Mouse (Mus musculus) heart, embryonic 13.5 days (tissue): Measurements from ENCODE around the gene Cmah. TPM values are rescaled to one million over a fixed set of nuclear protein-coding genes. Genes with fewer than 3 reads are reported as not detected.

Experiments
- ATAC-seq: fragments of 200-750 bp; cut with Nextera tagmentation; 2 replicates; pipeline ENCODE4 v1.8.0; 2017; ENCODE audit warnings: moderate TSS enrichment; ENCODE audit not compliant: insufficient number of reproducible peaks, low FRiP score, low TSS enrichment; ENCODE audit errors: extremely low read depth
- H3K27ac ChIP-seq: fragments of 300-500 bp; sonication (generic); replicated peaks from 2 replicates; pipeline ENCODE4 v1.5.1; 2015; ENCODE audit warnings: moderate library complexity, mild to moderate bottlenecking, inconsistent platforms
- H3K27me3 ChIP-seq: fragments of 300-500 bp; sonication (generic); replicated peaks from 2 replicates; pipeline ENCODE4 v1.6.1; 2015; ENCODE audit warnings: mild to moderate bottlenecking, inconsistent platforms
- H3K36me3 ChIP-seq: fragments of 300-500 bp; sonication (generic); 2 replicates; pipeline ENCODE4 v1.6.1; 2015; ENCODE audit warnings: mild to moderate bottlenecking, inconsistent platforms
- H3K4me1 ChIP-seq: fragments of 300-500 bp; sonication (generic); 2 replicates; pipeline ENCODE4 v1.6.1; 2015; ENCODE audit warnings: inconsistent platforms
- H3K4me2 ChIP-seq: fragments of 300-500 bp; sonication (generic); 2 replicates; pipeline ENCODE4 v1.6.1; 2015; ENCODE audit warnings: inconsistent platforms, mild to moderate bottlenecking, moderate library complexity
- H3K4me3 ChIP-seq: fragments of 300-500 bp; sonication (generic); 2 replicates; pipeline ENCODE4 v1.5.1; 2015; ENCODE audit warnings: moderate library complexity, mild to moderate bottlenecking, inconsistent platforms
- H3K9ac ChIP-seq: fragments of 300-500 bp; sonication (generic); 2 replicates; pipeline ENCODE4 v1.6.1; 2015; ENCODE audit warnings: inconsistent platforms, mild to moderate bottlenecking, moderate library complexity
- H3K9me3 ChIP-seq: fragments of 300-500 bp; sonication (generic); 2 replicates; pipeline ENCODE4 v1.6.1; 2016; ENCODE audit warnings: inconsistent platforms
- WGBS: fragments of 180-500 bp; shearing (Covaris S2); methylation state at CpG from one replicate; pipeline ENCODE4 v1.1.7; 2015; ENCODE audit warnings: mixed read lengths; 5-methylcytosine and 5-hydroxymethylcytosine counted together
- polyA plus RNA-seq: library from polyadenylated mRNA; unstranded; fragments of >200 nt; fragmentation: Nextera tagmentation; extraction: Ambion mirVana; gene quantifications from 2 replicates; pipeline ENCODE4 v1.2.1, GENCODE M21; 2015

Cmah gene
- 0.27 and 0.37 TPM in 2 replicates for polyA plus RNA-seq

DNA sequence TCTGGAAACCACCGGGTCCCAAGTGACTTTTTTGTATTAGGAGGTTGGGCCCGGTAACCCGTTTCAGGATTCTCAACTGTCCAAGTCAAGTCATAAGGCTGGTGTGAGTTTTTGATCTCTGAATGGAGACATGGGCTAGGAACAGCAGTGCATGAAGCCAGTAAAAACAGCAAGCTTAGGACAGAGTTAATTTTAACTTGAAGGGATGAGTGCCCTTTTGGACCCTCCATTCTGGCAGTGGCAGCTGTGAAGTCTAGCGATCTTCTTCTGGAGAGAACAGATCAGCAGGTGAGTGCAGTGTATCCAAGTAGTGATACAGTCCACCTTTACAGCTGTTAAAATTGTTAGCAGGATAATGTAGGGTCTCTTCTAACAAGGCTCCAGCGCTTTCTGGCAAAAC, at the start of gene Cmah:
Gene Cmah (plus strand): TSS at position 204 of the 400 bp plus-strand sequence.
- Histone ChIP-seq H3K36me3 (no peaks in the 10 kb centered on the region), H3K4me2 (no peak within 1 kb of the TSS), H3K9me3 (no peaks in the 10 kb centered on the region), H3K4me1 (no peaks in the 10 kb centered on the region), H3K27ac (no peak within 1 kb of the TSS), H3K4me3 (no peak within 1 kb of the TSS), H3K27me3 (0 out of 2 replicates have a peak, but pooled peaks cover 3% of the 10 kb centered on the region), H3K9ac (no peak within 1 kb of the TSS)
- no peak for ATAC-seq
- 73% methylated on average over 5 of the region's 5 CpGs for WGBS

DNA sequence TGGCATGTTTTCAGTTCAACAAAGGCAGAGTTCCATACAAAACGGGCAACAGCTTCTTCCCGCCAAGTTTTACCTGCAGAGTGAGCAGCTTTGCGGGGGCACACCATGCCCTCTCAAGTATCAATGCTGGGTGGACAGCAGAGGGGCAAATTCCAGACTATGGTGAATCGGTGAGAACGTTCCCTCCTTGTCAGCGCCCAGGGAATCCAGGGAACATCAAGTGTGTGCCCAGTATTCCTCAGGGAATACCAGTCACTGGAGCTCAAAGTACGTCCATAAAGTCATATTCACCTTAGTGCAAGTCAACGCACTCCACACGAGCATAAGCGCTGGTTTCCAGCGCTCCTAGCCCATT, 47.8 kb upstream of the Cmah start:
- peak overlapping the region; percentile 96 for H3K4me2 ChIP-seq
- H3K9ac ChIP-seq: no peak overlapping the region
- H3K36me3 ChIP-seq: no peaks in the 10 kb centered on the region
- peak overlapping the region; percentile 69 for H3K4me3 ChIP-seq
- no peaks in the 10 kb centered on the region for H3K9me3 ChIP-seq
- H3K27ac ChIP-seq: no peak overlapping the region
- peaks cover 14% of the 10 kb centered on the region for H3K4me1 ChIP-seq
- 55% methylated on average over 11 of the region's 11 CpGs for WGBS
- peaks cover 49% of the 10 kb centered on the region for H3K27me3 ChIP-seq
- no peak for ATAC-seq

DNA sequence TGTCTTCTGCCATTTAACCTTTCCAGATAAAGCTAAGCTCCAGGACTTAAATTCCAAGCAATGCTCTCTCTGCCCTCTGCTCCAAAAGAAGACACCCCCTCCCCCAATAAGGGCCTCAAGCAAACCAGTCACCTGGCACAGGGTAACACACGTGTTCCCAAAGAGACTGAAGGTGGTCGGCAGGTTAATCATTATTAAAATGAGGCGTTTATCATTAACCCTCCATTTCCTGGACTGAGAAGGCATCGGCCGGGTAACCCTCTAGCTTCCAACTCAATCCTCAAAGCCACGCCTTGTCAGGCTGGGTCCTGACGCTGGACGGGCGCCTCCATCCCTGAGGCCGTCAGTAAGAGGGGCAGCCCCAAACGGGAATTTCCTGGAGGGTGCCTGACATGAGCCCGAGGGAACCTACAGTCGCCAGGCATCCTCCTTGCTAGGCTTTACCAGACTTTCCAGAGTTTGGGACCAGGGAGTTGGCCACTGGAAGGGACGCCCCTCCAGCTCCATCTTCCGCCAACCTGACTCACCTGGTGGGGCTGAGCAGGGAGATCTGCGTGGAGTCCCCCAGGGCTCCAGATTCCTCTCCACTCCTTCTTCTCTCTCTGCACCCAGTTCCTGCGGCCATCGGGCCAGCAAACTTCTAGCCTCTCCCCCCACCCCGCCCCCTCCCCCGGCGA, 47.3 kb upstream of the Cmah start:
- H3K4me1 ChIP-seq: peaks cover 14% of the 10 kb centered on the region
- peak overlapping the region; percentile 96 for H3K4me2 ChIP-seq
- WGBS: under 1% methylated on average over 19 of the region's 21 CpGs
- no peaks in the 10 kb centered on the region for H3K36me3 ChIP-seq
- H3K9ac ChIP-seq: peak overlapping the region; percentile 85
- no peak for ATAC-seq
- peaks cover 50% of the 10 kb centered on the region for H3K27me3 ChIP-seq
- peak overlapping the region; percentile 69 for H3K4me3 ChIP-seq
- no peaks in the 10 kb centered on the region for H3K9me3 ChIP-seq
- H3K27ac ChIP-seq: no peak overlapping the region

DNA sequence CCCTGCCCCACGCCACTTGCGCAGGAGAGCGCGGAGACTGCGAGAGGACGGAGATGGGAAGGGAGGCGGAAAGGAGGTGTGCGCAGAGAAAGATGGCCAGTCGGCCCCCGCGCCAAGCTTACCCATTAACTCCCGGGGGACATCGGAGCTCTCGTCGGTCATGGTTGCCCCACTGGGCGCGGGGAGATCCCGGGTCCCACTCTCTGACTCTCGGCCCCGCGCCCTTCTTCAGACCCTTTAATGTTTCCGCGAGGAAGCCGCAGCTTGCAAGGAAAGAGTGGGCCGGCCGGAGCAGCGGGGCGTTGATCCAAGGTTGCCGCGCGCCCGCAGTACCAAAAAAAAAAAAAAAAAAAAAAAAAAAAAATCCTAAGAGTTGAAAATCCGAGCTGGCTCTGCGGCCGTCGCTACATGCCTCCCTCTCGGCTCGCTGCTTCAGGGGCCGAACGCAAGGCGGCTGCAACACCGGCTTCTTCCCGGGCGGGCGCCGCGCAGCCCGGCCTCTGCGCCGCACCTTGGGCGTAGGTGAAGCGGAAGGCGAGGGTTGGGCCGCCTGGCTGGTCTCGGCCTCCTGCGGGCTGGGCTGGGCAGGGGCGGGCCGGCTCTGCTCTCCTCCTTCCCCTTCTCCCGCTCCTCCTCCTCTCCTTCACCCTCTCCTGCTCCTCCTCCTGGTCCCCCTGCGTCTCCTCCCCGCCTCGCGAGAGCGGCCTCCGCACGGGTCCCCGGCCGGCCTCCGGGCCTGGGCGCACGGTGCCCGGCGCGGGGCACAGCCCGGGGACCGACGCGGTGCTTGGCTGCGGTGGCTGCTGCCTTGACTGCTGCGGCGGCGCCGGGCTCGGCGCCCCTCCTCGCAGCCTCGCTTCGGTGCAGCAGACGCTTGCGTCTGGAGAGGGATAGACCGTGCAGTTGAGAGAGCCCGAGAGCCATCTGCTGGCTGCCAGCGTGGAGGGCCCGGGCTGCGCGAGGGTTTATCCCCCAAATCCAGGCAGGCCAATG, 46.5 kb upstream of the Cmah start, which contains the start of gene Carmil1:
Gene Carmil1 (minus strand): TSS at position 357 of the 993 bp plus-strand sequence.
- Histone ChIP-seq H3K27ac (peak within 1 kb of the TSS; percentile 70), H3K36me3 (no peaks in the 10 kb centered on the region), H3K27me3 (peaks cover 52% of the 10 kb centered on the region), H3K9ac (peak within 1 kb of the TSS; percentile 85), H3K4me1 (peaks cover 14% of the 10 kb centered on the region), H3K4me3 (peak within 1 kb of the TSS; percentile 69), H3K4me2 (peak within 1 kb of the TSS; percentile 96), H3K9me3 (no peaks in the 10 kb centered on the region)
- peak; percentile 89 for ATAC-seq
- under 1% methylated on average over 95 of the region's 96 CpGs for whole genome bisulfite sequencing

DNA sequence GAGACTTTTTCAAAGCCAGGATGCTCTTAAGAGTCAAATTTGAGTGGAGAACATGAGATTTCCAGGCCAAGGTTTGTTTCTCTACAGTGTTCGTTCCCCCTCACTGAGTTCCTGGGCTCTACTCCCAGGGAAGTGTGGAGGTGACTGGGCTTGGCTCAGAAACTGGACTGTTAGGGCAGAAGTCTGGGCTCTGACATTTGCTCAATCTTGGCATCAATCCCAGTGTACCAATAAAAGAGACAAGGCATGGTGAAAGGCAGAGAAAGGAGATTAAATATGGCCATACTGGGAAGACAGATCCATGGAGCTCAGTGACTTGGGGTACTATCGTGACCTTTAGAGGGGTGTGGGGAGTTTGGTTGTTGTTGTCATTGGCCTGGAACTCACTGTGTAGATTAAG, 39.8 kb upstream of the Cmah start:
- no peak for ATAC-seq
- Histone ChIP-seq H3K4me3 (no peak overlapping the region), H3K9ac (no peak overlapping the region), H3K4me1 (no peaks in the 10 kb centered on the region), H3K36me3 (no peaks in the 10 kb centered on the region), H3K27me3 (peaks cover 20% of the 10 kb centered on the region; the same call in 1 of the 2 replicates), H3K9me3 (no peaks in the 10 kb centered on the region), H3K27ac (no peak overlapping the region), H3K4me2 (no peak overlapping the region)
- WGBS: 81% methylated on average over 2 of the region's 2 CpGs

DNA sequence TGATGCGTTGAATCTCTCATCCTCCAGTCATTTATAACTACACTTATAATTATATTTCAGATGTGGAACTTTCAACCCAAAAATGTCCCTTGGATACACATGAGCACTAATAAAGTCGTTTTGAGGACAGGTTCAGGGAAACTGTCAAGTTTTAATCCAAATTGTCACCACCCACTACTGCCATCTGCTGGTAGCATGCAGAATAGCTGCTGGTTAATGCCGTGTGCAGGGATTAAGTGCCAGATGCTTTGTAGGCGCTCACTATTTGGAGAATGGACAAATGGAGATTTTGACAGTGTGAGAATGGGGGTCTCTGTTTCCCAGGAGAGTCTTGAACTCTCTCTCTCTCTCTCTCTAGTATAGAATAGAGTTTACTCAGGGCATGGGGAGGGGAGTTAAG, 30.0 kb upstream of the Cmah start:
- no peak overlapping the region for H3K4me2 ChIP-seq
- no peak overlapping the region for H3K4me3 ChIP-seq
- 14% methylated on average over 4 of the region's 4 CpGs for WGBS
- no peak overlapping the region for H3K27ac ChIP-seq
- H3K9me3 ChIP-seq: no peaks in the 10 kb centered on the region
- ATAC-seq: no peak
- H3K36me3 ChIP-seq: no peaks in the 10 kb centered on the region
- no peaks in the 10 kb centered on the region for H3K4me1 ChIP-seq
- no peak overlapping the region for H3K9ac ChIP-seq
- H3K27me3 ChIP-seq: peaks cover 26% of the 10 kb centered on the region; the same call in 1 of the 2 replicates

DNA sequence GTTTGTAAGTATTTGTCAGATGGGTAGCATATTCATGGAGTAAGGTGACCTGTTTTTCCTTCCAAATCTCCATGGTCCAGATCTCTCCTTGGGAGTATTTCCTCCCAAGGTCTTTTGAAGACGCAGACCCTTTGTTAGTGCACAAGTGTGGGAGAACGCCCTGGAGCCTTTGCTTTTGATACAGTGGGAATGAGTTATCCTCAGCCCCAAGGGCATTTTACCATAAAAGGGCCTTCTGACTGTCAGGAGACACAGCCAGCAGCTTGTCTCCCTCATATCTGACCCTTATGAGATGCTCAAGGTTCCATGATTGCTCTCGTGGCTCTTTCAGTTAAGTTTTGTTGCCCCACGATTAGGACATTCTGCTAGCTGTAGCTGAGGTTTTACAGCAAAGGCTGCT, 21.7 kb upstream of the Cmah start:
- WGBS: 54% methylated on average over 4 of the region's 4 CpGs
- no peak for ATAC-seq
- H3K4me1 ChIP-seq: no peaks in the 10 kb centered on the region
- no peak overlapping the region for H3K9ac ChIP-seq
- H3K4me3 ChIP-seq: no peak overlapping the region
- no peak overlapping the region for H3K4me2 ChIP-seq
- no peaks in the 10 kb centered on the region for H3K9me3 ChIP-seq
- H3K36me3 ChIP-seq: no peaks in the 10 kb centered on the region
- no peaks in the 10 kb centered on the region for H3K27me3 ChIP-seq
- H3K27ac ChIP-seq: no peak overlapping the region

DNA sequence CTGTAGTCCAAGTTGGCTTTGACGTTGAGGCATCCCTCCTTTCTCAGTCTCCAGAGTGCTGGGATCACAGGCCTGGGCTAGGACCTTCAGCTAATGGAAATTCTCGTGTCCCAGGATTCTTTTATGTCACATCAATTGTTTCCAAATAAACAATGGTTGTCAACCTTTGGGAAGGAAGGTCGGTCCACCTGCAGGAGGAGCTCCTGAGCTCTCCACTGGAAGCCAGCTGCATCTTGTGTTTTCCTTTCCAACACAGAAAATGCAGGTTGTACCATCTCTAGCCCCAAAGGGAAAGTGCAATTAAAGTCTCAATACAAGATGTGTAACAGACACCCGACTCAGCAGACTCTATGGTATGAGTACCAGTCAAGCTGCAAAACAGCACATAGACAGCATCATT, 21.0 kb upstream of the Cmah start:
- Histone ChIP-seq H3K9me3 (no peaks in the 10 kb centered on the region), H3K4me3 (no peak overlapping the region), H3K27ac (no peak overlapping the region), H3K9ac (no peak overlapping the region), H3K4me1 (no peaks in the 10 kb centered on the region), H3K36me3 (no peaks in the 10 kb centered on the region), H3K4me2 (no peak overlapping the region), H3K27me3 (no peaks in the 10 kb centered on the region)
- 45% methylated on average over 4 of the region's 4 CpGs for WGBS
- ATAC-seq: no peak

DNA sequence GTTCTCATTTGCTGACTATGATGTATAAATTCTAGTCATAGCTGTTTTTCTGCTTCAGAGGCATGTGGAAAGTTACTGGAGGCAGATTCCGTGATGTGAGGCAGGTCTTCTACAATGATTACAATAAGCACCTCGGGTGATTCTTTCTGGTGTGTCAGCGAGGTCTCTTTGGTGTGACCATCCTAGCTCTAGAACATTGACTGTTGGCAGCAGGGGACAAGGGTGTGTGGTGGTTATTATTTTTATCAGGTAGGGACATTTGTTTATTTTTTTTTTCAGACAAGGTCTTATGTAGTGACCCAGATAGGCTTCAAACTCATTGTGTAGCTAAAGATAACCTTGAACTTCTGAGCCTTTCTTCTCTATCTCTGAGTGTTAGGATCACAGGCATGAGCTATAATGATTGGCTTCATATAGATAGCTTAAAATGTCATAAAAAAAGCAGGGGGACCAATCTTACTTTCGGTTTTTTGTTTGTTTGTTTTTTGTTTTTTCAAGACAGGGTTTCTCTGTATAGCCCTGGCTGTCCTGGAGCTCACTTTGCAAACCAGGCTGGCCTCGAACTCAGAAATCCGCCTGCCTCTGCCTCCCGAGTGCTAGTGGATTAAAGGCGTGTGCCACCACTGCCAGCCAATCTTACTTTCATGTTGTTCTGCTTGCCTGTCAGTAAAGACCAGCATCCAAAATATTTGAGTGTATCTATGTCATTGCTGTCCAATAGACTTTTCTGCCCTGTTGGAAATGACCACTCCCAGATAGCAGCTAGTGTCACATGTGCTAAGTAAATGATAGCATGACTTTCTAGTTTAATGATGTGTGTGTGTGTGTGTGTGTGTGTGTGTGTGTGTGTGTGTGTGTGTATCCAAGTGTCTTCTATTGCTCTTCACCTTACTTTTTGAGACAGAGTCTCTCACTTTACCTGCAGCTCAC, 15.9 kb upstream of the Cmah start:
- Histone ChIP-seq H3K27ac (no peak overlapping the region), H3K4me2 (no peak overlapping the region), H3K4me1 (no peaks in the 10 kb centered on the region), H3K9me3 (no peaks in the 10 kb centered on the region), H3K9ac (no peak overlapping the region), H3K36me3 (no peaks in the 10 kb centered on the region), H3K27me3 (no peaks in the 10 kb centered on the region; the same call in 1 of the 2 replicates), H3K4me3 (no peak overlapping the region)
- ATAC-seq: no peak
- 75% methylated on average over 8 of the region's 8 CpGs for WGBS

DNA sequence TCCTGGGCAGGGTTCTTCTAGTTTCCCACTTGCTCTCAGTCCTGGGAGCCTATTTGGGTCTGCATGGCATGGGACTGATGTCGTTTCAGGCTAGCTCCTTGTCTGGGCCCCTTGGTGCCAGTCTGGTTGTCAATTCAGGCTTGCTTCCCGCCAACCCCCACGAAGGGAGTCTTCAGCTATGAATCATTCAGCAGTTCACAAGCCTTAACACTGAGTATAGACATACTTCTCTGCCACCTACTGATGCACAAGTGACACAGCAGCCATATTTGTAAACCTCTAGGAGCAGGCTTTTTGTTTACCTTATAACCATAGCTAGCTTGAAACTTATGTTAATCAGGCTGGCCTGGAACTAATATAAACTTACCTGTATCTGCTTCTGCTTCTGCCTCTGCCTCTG, 10.6 kb upstream of the Cmah start:
- no peak for ATAC-seq
- H3K27me3 ChIP-seq: no peaks in the 10 kb centered on the region; the same call in 1 of the 2 replicates
- H3K4me3 ChIP-seq: no peak overlapping the region
- no peak overlapping the region for H3K27ac ChIP-seq
- H3K4me1 ChIP-seq: no peaks in the 10 kb centered on the region
- H3K9me3 ChIP-seq: no peaks in the 10 kb centered on the region
- H3K9ac ChIP-seq: no peak overlapping the region
- no peak overlapping the region for H3K4me2 ChIP-seq
- WGBS: 65% methylated on average over 3 of the region's 3 CpGs
- H3K36me3 ChIP-seq: no peaks in the 10 kb centered on the region

DNA sequence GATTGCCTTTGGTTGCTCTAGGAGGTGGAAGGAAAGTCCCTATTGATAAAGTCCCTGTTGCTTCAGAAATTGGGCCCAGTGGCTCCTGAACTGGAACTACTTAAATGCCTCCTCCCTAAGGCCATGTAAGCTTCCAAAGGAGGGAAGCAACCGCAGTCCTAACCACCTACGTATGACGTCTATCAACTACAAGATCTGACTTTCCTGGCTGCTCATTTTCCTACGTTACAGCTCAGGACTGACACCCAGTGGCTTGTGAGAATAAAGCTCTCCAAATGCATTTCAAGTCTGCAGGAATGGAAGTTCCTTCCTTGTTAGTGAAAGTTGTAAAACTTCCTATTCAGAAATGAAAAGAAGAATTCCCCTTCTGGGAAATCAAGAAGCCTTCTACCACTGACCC, 8.6 kb upstream of the Cmah start:
- Histone ChIP-seq H3K36me3 (no peaks in the 10 kb centered on the region), H3K27me3 (no peaks in the 10 kb centered on the region; the same call in 1 of the 2 replicates), H3K4me3 (no peak overlapping the region), H3K9ac (no peak overlapping the region), H3K27ac (no peak overlapping the region), H3K9me3 (no peaks in the 10 kb centered on the region), H3K4me1 (no peaks in the 10 kb centered on the region), H3K4me2 (no peak overlapping the region)
- ATAC-seq: no peak
- WGBS: 23% methylated on average over 4 of the region's 4 CpGs
